Mouse (Mus musculus) thymus, postnatal 0 days (tissue): ENCODE measurements at regions not wholly inside any gene's neighbourhood (a gene's known extent, or its start where the extent isn't known, plus 50 kb on each side); places are given as distances from the start of the nearest gene placed in this dataset.

Experiments
- DNase-seq: peaks from one replicate; pipeline ENCODE4 v3.0.0-alpha.2; 2015; ENCODE audit warnings: low spot score

- no peak for DNase-seq
These were observed 156.8 kb downstream of the Efnb1 start for GRCm38 (mm10) chrX:99292758-99293157.

GRCm38 (mm10) chrX:99291965-99292364, 156.0 kb downstream of the Efnb1 start:
- DNase-seq, result no peak

- DNase-seq, result no peak
These were observed 155.6 kb downstream of the Efnb1 start for GRCm38 (mm10) chrX:99291423-99291963.

- no peak for DNase-seq
These were observed 152.1 kb downstream of the Efnb1 start for GRCm38 (mm10) chrX:99287988-99288387.

GRCm38 (mm10) chrX:99286876-99287275, 150.9 kb downstream of the Efnb1 start:
- DNase-seq, result no peak

GRCm38 (mm10) chrX:99285611-99286010, 149.7 kb downstream of the Efnb1 start:
- no peak for DNase-seq

- DNase-seq, result no peak
These were observed 145.1 kb downstream of the Efnb1 start for GRCm38 (mm10) chrX:99280991-99281390.

GRCm38 (mm10) chrX:99280543-99280942, 144.6 kb downstream of the Efnb1 start:
- DNase-seq, result no peak

GRCm38 (mm10) chrX:99275536-99275935, 139.6 kb downstream of the Efnb1 start:
- DNase-seq, result no peak

GRCm38 (mm10) chrX:99271908-99272307, 136.0 kb downstream of the Efnb1 start:
- DNase-seq, result no peak

- DNase-seq, result no peak
These were observed 113.2 kb downstream of the Efnb1 start for GRCm38 (mm10) chrX:99249038-99249607.

- DNase-seq, result no peak
These were observed 112.3 kb downstream of the Efnb1 start for GRCm38 (mm10) chrX:99248181-99248580.

GRCm38 (mm10) chrX:99246704-99247103, 110.8 kb downstream of the Efnb1 start:
- DNase-seq, result no peak

- no peak for DNase-seq
These were observed 110.1 kb downstream of the Efnb1 start for GRCm38 (mm10) chrX:99246051-99246450.

GRCm38 (mm10) chrX:99245541-99245940, 109.6 kb downstream of the Efnb1 start:
- no peak for DNase-seq

- no peak for DNase-seq
These were observed 107.3 kb downstream of the Efnb1 start for GRCm38 (mm10) chrX:99243251-99243650.

- no peak for DNase-seq
These were observed 105.8 kb downstream of the Efnb1 start for GRCm38 (mm10) chrX:99241684-99242118.

GRCm38 (mm10) chrX:99233035-99233434, 97.1 kb downstream of the Efnb1 start:
- DNase-seq, result no peak

GRCm38 (mm10) chrX:99232331-99232730, 96.4 kb downstream of the Efnb1 start:
- DNase-seq, result no peak

- DNase-seq, result no peak
These were observed 89.3 kb downstream of the Efnb1 start for GRCm38 (mm10) chrX:99225111-99225752.

- DNase-seq, result no peak
These were observed 86.1 kb downstream of the Efnb1 start for GRCm38 (mm10) chrX:99222017-99222416.

GRCm38 (mm10) chrX:99220674-99221455, 84.9 kb downstream of the Efnb1 start:
- DNase-seq, result no peak
